Mouse (Mus musculus) neural tube, embryonic 13.5 days (tissue): Measurements from ENCODE around the gene Lmna. TPM values are rescaled to one million over a fixed set of nuclear protein-coding genes. Genes with fewer than 3 reads are reported as not detected.

Experiments
- ATAC-seq: fragments of 200-750 bp; cut with Nextera tagmentation; 2 replicates; pipeline ENCODE4 v1.8.0; 2017; ENCODE audit warnings: low read depth, mild to moderate bottlenecking, moderate TSS enrichment, moderate library complexity
- H3K27ac ChIP-seq: fragments of 300-500 bp; sonication (generic); replicated peaks from 2 replicates; pipeline ENCODE4 v1.5.1; 2015; ENCODE audit warnings: moderate library complexity, mild to moderate bottlenecking, inconsistent platforms
- H3K27me3 ChIP-seq: fragments of 300-500 bp; sonication (generic); 2 replicates; pipeline ENCODE4 v1.6.1; 2015; ENCODE audit warnings: mild to moderate bottlenecking, inconsistent platforms
- H3K36me3 ChIP-seq: fragments of 300-500 bp; sonication (generic); 2 replicates; pipeline ENCODE4 v1.6.1; 2015; ENCODE audit warnings: mild to moderate bottlenecking, inconsistent platforms
- H3K4me1 ChIP-seq: fragments of 300-500 bp; sonication (generic); replicated peaks from 2 replicates; pipeline ENCODE4 v1.6.1; 2015; ENCODE audit warnings: inconsistent platforms
- H3K4me2 ChIP-seq: fragments of 300-500 bp; sonication (generic); 2 replicates; pipeline ENCODE4 v1.6.1; 2015; ENCODE audit warnings: inconsistent platforms, mild to moderate bottlenecking, moderate library complexity
- H3K4me3 ChIP-seq: fragments of 300-500 bp; sonication (generic); 2 replicates; pipeline ENCODE4 v1.5.1; 2015; ENCODE audit warnings: mild to moderate bottlenecking, inconsistent platforms
- H3K9ac ChIP-seq: fragments of 300-500 bp; sonication (generic); 2 replicates; pipeline ENCODE4 v1.6.1; 2015; ENCODE audit warnings: moderate library complexity, mild to moderate bottlenecking, inconsistent platforms
- H3K9me3 ChIP-seq: fragments of 300-500 bp; sonication (generic); 2 replicates; pipeline ENCODE4 v1.6.1; 2016; ENCODE audit warnings: inconsistent platforms
- WGBS: fragments of 180-500 bp; shearing (Covaris S2); methylation state at CpG from one replicate; pipeline ENCODE4 v1.1.7; 2015; 5-methylcytosine and 5-hydroxymethylcytosine counted together
- polyA plus RNA-seq: library from polyadenylated mRNA; unstranded; fragments of >200 nt; fragmentation: Nextera tagmentation; extraction: Ambion mirVana; gene quantifications from 2 replicates; pipeline ENCODE4 v1.2.1, GENCODE M21; 2015

The Lmna gene
- polyA plus RNA-seq, 1 experiment from 2014 or later = 41.9 TPM

- H3K27me3 ChIP-seq = no peaks in the 10 kb centered on the region
- no peaks in the 10 kb centered on the region for H3K36me3 ChIP-seq
- no peak overlapping the region for H3K27ac ChIP-seq
- H3K9me3 ChIP-seq = no peaks in the 10 kb centered on the region
- no peak overlapping the region for H3K4me3 ChIP-seq
- 76% methylated on average over 6 of the region's 6 CpGs for WGBS
- H3K9ac ChIP-seq = no peak overlapping the region
- peaks cover 21% of the 10 kb centered on the region for H3K4me1 ChIP-seq
- no peak overlapping the region for H3K4me2 ChIP-seq
- ATAC-seq = no peak
These were observed 37.1 kb upstream of the Lmna start for GRCm38 (mm10) chr3:88546674-88547418.

- 69% methylated on average over 20 of the region's 20 CpGs for WGBS
- no peaks in the 10 kb centered on the region for H3K9me3 ChIP-seq
- H3K4me3 ChIP-seq = no peak overlapping the region
- H3K9ac ChIP-seq = no peak overlapping the region
- no peak overlapping the region for H3K27ac ChIP-seq
- no peaks in the 10 kb centered on the region for H3K27me3 ChIP-seq
- peaks cover 14% of the 10 kb centered on the region for H3K36me3 ChIP-seq
- ATAC-seq = no peak
- no peak overlapping the region for H3K4me2 ChIP-seq
- peaks cover 24% of the 10 kb centered on the region for H3K4me1 ChIP-seq
These were observed 35.3 kb upstream of the Lmna start for GRCm38 (mm10) chr3:88544955-88545591.

- no peak for ATAC-seq
- Histone ChIP-seq H3K27ac (no peak overlapping the region), H3K27me3 (no peaks in the 10 kb centered on the region), H3K4me3 (no peak overlapping the region), H3K9me3 (no peaks in the 10 kb centered on the region), H3K4me1 (peaks cover 29% of the 10 kb centered on the region), H3K36me3 (peaks cover 18% of the 10 kb centered on the region), H3K9ac (no peak overlapping the region), H3K4me2 (no peak overlapping the region)
- 52% methylated on average over 5 of the region's 5 CpGs for WGBS
These were observed 34.8 kb upstream of the Lmna start for GRCm38 (mm10) chr3:88544514-88544913.

- Histone ChIP-seq H3K9ac (no peak overlapping the region), H3K9me3 (no peaks in the 10 kb centered on the region), H3K4me1 (peaks cover 34% of the 10 kb centered on the region), H3K27ac (no peak overlapping the region), H3K27me3 (no peaks in the 10 kb centered on the region), H3K4me3 (no peak overlapping the region), H3K4me2 (no peak overlapping the region), H3K36me3 (peaks cover 22% of the 10 kb centered on the region)
- no peak for ATAC-seq
- WGBS = 71% methylated on average over 5 of the region's 5 CpGs
These were observed 34.1 kb upstream of the Lmna start for GRCm38 (mm10) chr3:88543651-88544410.

- Histone ChIP-seq H3K36me3 (peaks cover 29% of the 10 kb centered on the region), H3K4me3 (no peak overlapping the region), H3K27me3 (no peaks in the 10 kb centered on the region), H3K4me2 (no peak overlapping the region), H3K4me1 (peaks cover 40% of the 10 kb centered on the region), H3K27ac (no peak overlapping the region), H3K9ac (no peak overlapping the region), H3K9me3 (no peaks in the 10 kb centered on the region)
- WGBS = 84% methylated on average over 8 of the region's 8 CpGs
- ATAC-seq = no peak
These were observed 33.4 kb upstream of the Lmna start for GRCm38 (mm10) chr3:88543174-88543573.

GRCm38 (mm10) chr3:88542486-88542885 is 32.7 kb upstream of the Lmna start:
- H3K4me2 ChIP-seq = no peak overlapping the region
- peak overlapping the region; percentile 65 for H3K27ac ChIP-seq
- H3K4me3 ChIP-seq = no peak overlapping the region
- peaks cover 36% of the 10 kb centered on the region for H3K36me3 ChIP-seq
- H3K4me1 ChIP-seq = peaks cover 47% of the 10 kb centered on the region
- ATAC-seq = no peak
- H3K9me3 ChIP-seq = no peaks in the 10 kb centered on the region
- WGBS = 70% methylated on average over 4 of the region's 4 CpGs
- no peak overlapping the region for H3K9ac ChIP-seq
- no peaks in the 10 kb centered on the region for H3K27me3 ChIP-seq

- no peak overlapping the region for H3K9ac ChIP-seq
- H3K4me1 ChIP-seq = peaks cover 54% of the 10 kb centered on the region
- no peaks in the 10 kb centered on the region for H3K9me3 ChIP-seq
- H3K36me3 ChIP-seq = peaks cover 42% of the 10 kb centered on the region
- H3K27ac ChIP-seq = peak overlapping the region; percentile 65
- no peaks in the 10 kb centered on the region for H3K27me3 ChIP-seq
- H3K4me2 ChIP-seq = no peak overlapping the region
- H3K4me3 ChIP-seq = no peak overlapping the region
- WGBS = 49% methylated on average over 7 of the region's 7 CpGs
- ATAC-seq = peak; percentile 24
These were observed 32.1 kb upstream of the Lmna start for GRCm38 (mm10) chr3:88541622-88542401.

- no peak overlapping the region for H3K4me3 ChIP-seq
- H3K9me3 ChIP-seq = no peaks in the 10 kb centered on the region
- H3K4me1 ChIP-seq = peaks cover 71% of the 10 kb centered on the region
- no peak for ATAC-seq
- H3K9ac ChIP-seq = no peak overlapping the region
- H3K4me2 ChIP-seq = no peak overlapping the region
- WGBS = 59% methylated on average over 5 of the region's 5 CpGs
- H3K36me3 ChIP-seq = peaks cover 58% of the 10 kb centered on the region
- H3K27me3 ChIP-seq = no peaks in the 10 kb centered on the region
- peak overlapping the region; percentile 56 for H3K27ac ChIP-seq
These were observed 30.3 kb upstream of the Lmna start for GRCm38 (mm10) chr3:88540085-88540484.

- no peak for ATAC-seq
- Histone ChIP-seq H3K27me3 (no peaks in the 10 kb centered on the region), H3K9me3 (no peaks in the 10 kb centered on the region), H3K27ac (peak overlapping the region; percentile 52), H3K4me3 (no peak overlapping the region), H3K4me2 (peak overlapping the region; percentile 14; the same call in 1 of the 2 replicates), H3K4me1 (peaks cover 78% of the 10 kb centered on the region), H3K36me3 (peaks cover 62% of the 10 kb centered on the region), H3K9ac (0 out of 2 replicates have a peak overlapping the region, but pooled peaks have one; percentile 34)
- WGBS = 9% methylated on average over 3 of the region's 3 CpGs
These were observed 29.6 kb upstream of the Lmna start for GRCm38 (mm10) chr3:88539397-88539796.

- peaks cover 86% of the 10 kb centered on the region for H3K4me1 ChIP-seq
- peak overlapping the region; percentile 49 for H3K9ac ChIP-seq
- WGBS = 31% methylated on average over 9 of the region's 9 CpGs
These were observed 28.8 kb upstream of the Lmna start for GRCm38 (mm10) chr3:88538271-88539145.

GRCm38 (mm10) chr3:88537146-88537545 is 27.4 kb upstream of the Lmna start:
- peaks cover 62% of the 10 kb centered on the region for H3K36me3 ChIP-seq
- H3K9ac ChIP-seq = peak overlapping the region; percentile 100
- peaks cover 82% of the 10 kb centered on the region for H3K4me1 ChIP-seq
- peak overlapping the region; percentile 99 for H3K4me2 ChIP-seq
- H3K27me3 ChIP-seq = no peaks in the 10 kb centered on the region
- no peaks in the 10 kb centered on the region for H3K9me3 ChIP-seq
- ATAC-seq = no peak
- H3K4me3 ChIP-seq = peak overlapping the region; percentile 63
- WGBS = 67% methylated on average over 6 of the region's 6 CpGs
- peak overlapping the region; percentile 99; the same call in 1 of the 2 replicates for H3K27ac ChIP-seq

More at GRCm38 (mm10) chr3:88538271-88539145, 28.8 kb upstream of the Lmna start:
- Histone ChIP-seq H3K9me3 (no peaks in the 10 kb centered on the region), H3K4me3 (peak overlapping the region; percentile 14; the same call in 1 of the 2 replicates), H3K27ac (peak overlapping the region; percentile 73), H3K36me3 (peaks cover 62% of the 10 kb centered on the region), H3K27me3 (no peaks in the 10 kb centered on the region), H3K4me2 (peak overlapping the region; percentile 34)
- no peak for ATAC-seq
